Mouse (Mus musculus): Measurements from ENCODE around the gene Vps37b. TPM values are rescaled to one million over a fixed set of nuclear protein-coding genes. Genes with fewer than 3 reads are reported as not detected.
A peak's percentile ranks its signal among the peaks of the same experiment; 100 is the strongest.

Gene Vps37b
- polyA plus RNA-seq, 1 experiment from 2014 or later = 34.7 TPM

DNA sequence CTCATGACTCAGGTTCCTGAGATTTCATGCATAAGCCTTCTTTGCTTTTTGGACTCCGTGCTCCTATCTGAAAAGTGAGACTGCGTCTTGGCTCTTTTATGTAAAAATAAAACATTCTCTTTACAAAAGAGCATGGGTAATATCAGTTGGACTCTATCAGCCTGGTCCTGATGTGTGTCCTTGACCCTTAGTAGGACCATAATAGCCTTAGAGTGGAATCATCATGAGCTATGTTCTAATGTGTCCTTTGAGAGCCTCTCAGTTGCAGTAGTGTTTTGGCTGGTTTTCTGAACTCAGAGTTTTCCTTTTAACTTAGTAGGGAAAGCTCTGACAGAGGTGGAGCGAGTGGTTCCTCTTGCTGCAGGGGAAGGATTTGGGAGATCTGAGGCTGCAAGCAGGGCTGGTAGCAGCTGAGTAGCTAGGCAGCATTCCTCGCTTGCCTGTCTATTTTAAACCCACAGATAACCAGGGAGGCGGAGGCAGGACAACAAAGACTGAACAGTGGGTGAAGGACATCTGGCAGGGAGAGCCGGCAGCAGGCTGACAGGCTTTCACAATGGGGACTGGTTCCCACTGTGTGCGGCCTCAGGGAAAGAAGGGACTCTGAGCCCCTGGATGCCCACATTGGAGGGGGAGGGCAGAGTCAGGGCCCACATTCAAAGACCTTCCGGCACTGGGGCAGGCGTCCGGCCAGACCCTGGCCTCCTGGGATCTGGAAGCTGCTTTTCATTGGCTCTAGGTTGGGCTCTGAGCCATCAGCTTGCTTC lies 11.3 kb upstream of the Vps37b start:
- ATAC-seq (ENCODE audit: insufficient number of reproducible peaks, low FRiP score, low TSS enrichment, low read depth) = no peak
- 47% methylated on average over 10 of the region's 10 CpGs for WGBS
- Histone ChIP-seq H3K36me3 (no peaks in the 10 kb centered on the region), H3K4me2 (no peak overlapping the region), H3K4me3 (no peak overlapping the region), H3K9ac (no peak overlapping the region), H3K27ac (peak overlapping the region; percentile 75), H3K27me3 (no peaks in the 10 kb centered on the region), H3K4me1 (peaks cover 18% of the 10 kb centered on the region), H3K9me3 (no peaks in the 10 kb centered on the region)

DNA sequence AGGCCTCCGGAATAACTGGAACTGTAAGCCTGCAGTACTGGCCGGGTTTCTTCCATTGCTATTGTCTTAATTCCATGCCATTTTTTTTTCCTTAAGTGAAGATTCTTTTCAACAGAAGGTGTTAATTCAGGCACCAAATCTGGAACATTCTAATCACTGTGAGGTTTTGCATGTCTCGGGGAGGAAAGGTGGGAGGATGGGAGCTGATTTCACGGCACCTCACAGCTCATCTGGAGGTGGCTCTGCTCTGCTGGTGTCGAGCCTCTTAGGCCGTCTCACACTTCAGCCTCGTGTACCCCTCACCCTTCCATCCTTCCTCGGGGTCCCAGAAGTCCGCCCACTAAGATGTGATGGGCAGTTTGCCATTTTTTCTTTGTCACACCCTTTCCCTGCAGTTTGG lies 9.0 kb upstream of the Vps37b start:
- Histone ChIP-seq H3K9ac (no peak overlapping the region), H3K27ac (no peak overlapping the region), H3K9me3 (no peaks in the 10 kb centered on the region), H3K4me3 (no peak overlapping the region), H3K36me3 (no peaks in the 10 kb centered on the region), H3K4me1 (peaks cover 8% of the 10 kb centered on the region), H3K4me2 (no peak overlapping the region), H3K27me3 (no peaks in the 10 kb centered on the region)
- 65% methylated on average over 9 of the region's 9 CpGs for WGBS
- ATAC-seq (ENCODE audit: insufficient number of reproducible peaks, low FRiP score, low TSS enrichment, low read depth) = no peak

DNA sequence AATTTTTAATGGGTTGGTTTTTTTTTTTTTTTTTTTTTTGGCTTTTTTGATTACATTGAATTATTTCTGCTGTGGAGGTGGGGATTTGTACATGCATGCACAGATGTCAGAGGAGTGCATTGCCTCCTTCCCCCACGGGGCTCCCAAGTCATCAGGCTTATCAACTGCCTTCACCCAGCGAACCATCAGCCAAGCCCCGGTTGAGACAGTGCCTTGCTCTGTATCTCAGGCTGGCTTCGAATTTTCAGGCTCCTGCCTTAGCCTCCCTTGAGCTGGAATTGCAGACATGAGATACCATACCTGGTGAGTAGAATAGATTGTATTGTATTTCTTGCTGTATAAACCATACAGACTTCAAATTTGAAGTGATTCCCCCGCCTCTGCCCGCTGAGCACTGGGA lies 7.5 kb upstream of the Vps37b start:
- no peak for ATAC-seq (ENCODE audit: insufficient number of reproducible peaks, low FRiP score, low TSS enrichment, low read depth)
- no peaks in the 10 kb centered on the region for H3K36me3 ChIP-seq
- 82% methylated on average over 6 of the region's 6 CpGs for WGBS

DNA sequence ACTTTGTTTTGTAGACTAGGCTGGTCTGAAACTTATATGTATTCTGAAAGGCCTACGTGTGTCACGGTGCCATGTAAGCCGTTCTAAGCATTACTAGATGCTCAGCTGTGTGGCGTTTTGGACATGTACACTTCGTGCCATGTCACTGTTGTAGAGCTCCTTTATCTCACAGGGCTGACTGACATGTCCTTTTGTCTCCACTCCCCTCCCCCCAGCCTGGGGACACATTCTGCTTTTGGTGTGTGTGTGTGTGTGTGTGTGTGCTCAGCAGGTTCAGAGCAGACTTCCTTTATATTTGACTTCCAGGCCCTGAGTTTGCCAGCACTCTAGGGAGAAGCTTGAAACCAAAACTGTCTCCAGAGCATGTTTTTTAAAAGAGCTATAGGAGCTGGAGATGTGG lies 4.8 kb upstream of the Vps37b start:
- Histone ChIP-seq H3K9me3 (no peaks in the 10 kb centered on the region), H3K36me3 (no peaks in the 10 kb centered on the region), H3K9ac (no peak overlapping the region), H3K4me2 (no peak overlapping the region), H3K4me3 (no peak overlapping the region), H3K27ac (no peak overlapping the region), H3K27me3 (no peaks in the 10 kb centered on the region), H3K4me1 (0 out of 2 replicates have a peak, but pooled peaks cover 4% of the 10 kb centered on the region)
- 65% methylated on average over 5 of the region's 5 CpGs for WGBS
- no peak for ATAC-seq (ENCODE audit: insufficient number of reproducible peaks, low FRiP score, low TSS enrichment, low read depth)

More for the DNA sequence above, 7.5 kb upstream of the Vps37b start:
- H3K9me3 ChIP-seq = no peaks in the 10 kb centered on the region
- H3K27me3 ChIP-seq = no peaks in the 10 kb centered on the region
- no peak overlapping the region for H3K4me2 ChIP-seq
- no peak overlapping the region for H3K27ac ChIP-seq
- H3K4me3 ChIP-seq = no peak overlapping the region
- H3K9ac ChIP-seq = no peak overlapping the region
- peaks cover 8% of the 10 kb centered on the region for H3K4me1 ChIP-seq

DNA sequence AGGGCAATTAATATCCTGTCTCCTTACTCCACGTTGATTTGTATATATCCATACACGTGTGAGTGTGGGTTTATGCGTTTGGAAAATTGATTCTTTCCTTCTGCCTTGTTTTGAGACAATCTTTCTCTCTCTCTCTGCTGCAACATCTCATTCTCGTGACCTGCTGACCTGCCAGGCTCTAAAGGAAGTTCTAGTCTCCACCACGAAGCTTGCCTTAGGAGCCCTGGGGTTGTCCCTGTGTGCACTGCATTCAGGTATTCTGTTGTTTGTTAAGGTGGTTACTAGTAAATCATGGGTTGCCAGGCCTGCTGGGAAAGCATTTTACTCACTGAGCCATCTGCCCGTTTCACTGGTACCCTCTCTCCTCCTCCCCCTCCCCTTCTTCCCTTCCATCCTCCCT lies 4.3 kb upstream of the Vps37b start:
- Histone ChIP-seq H3K4me2 (no peak overlapping the region), H3K9me3 (no peaks in the 10 kb centered on the region), H3K27ac (no peak overlapping the region), H3K36me3 (no peaks in the 10 kb centered on the region), H3K9ac (no peak overlapping the region), H3K4me3 (no peak overlapping the region), H3K4me1 (0 out of 2 replicates have a peak, but pooled peaks cover 4% of the 10 kb centered on the region), H3K27me3 (no peaks in the 10 kb centered on the region)
- no peak for ATAC-seq (ENCODE audit: insufficient number of reproducible peaks, low FRiP score, low TSS enrichment, low read depth)
- WGBS = 49% methylated on average over 6 of the region's 6 CpGs

DNA sequence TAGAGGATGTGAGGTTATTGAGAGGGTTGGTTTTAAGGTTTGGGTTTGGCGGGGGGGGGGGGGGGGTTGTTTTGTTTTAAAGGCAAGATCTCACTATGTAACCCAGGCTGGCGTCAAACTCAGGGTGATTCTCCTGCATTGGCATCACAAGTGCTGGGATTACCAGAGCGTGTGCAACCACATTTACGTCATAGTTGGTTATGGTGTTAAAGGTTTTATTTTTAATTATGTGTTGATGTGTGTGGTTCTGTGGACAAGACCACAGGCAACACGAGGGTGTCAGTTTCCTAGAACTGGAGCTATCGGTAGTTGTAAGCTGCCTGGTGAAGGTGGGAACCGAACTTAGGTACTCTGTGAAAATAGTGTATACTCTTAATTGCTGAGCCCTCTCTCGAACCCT lies 3.7 kb upstream of the Vps37b start:
- Histone ChIP-seq H3K4me1 (peaks cover 8% of the 10 kb centered on the region; the same call in 1 of the 2 replicates), H3K9ac (no peak overlapping the region), H3K27me3 (no peaks in the 10 kb centered on the region), H3K27ac (no peak overlapping the region), H3K36me3 (no peaks in the 10 kb centered on the region), H3K9me3 (no peaks in the 10 kb centered on the region), H3K4me3 (no peak overlapping the region), H3K4me2 (no peak overlapping the region)
- ATAC-seq (ENCODE audit: insufficient number of reproducible peaks, low FRiP score, low TSS enrichment, low read depth) = no peak
- 67% methylated on average over 8 of the region's 8 CpGs for WGBS

DNA sequence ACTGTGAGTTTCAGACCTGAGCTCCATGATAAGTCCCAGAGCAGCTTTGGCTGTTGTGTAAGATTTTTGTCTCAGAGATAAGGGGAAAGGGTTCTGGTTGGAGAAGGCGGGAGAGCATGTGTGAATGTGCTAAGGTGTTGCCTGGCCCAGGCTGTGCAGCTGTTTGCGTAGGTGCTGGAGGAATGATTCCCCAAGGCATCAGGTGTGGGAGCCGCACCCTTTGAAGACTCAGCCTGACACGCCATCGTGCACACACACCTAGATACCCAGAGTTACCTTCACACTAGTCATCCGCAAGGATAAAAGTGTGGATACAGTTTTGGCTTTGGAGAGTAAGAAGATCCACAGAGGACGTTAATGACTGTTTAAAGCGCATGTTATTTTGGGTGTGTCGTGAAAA lies 3.3 kb upstream of the Vps37b start:
- no peak overlapping the region for H3K4me2 ChIP-seq
- no peaks in the 10 kb centered on the region for H3K36me3 ChIP-seq
- no peak overlapping the region for H3K4me3 ChIP-seq
- H3K9me3 ChIP-seq = no peaks in the 10 kb centered on the region
- no peak for ATAC-seq (ENCODE audit: insufficient number of reproducible peaks, low FRiP score, low TSS enrichment, low read depth)
- H3K4me1 ChIP-seq = peaks cover 12% of the 10 kb centered on the region
- H3K27me3 ChIP-seq = no peaks in the 10 kb centered on the region
- 67% methylated on average over 9 of the region's 9 CpGs for WGBS
- H3K27ac ChIP-seq = no peak overlapping the region
- H3K9ac ChIP-seq = no peak overlapping the region

DNA sequence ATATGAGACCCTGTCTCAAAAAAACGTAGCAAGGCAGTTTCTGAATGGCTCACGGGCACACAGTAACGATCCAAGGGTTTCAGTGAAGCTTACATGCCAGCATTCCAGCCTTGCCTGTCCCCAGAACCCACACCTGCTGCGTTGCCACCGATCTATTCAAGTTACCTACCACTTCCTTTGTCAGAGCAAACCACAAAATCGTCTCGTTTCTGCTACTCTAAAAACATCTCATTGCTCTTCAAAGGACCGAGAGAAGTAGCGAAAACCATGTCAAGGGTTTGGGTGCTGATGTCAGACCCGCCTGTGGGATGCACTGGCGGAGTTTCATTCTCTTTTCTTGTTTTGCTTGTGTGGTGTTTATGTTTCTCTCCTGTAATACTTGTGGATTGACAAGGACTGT lies 2.4 kb upstream of the Vps37b start:
- Histone ChIP-seq H3K27me3 (no peaks in the 10 kb centered on the region), H3K4me1 (peaks cover 22% of the 10 kb centered on the region), H3K36me3 (no peaks in the 10 kb centered on the region), H3K9ac (no peak overlapping the region), H3K9me3 (no peaks in the 10 kb centered on the region), H3K4me3 (no peak overlapping the region), H3K27ac (no peak overlapping the region), H3K4me2 (no peak overlapping the region)
- ATAC-seq (ENCODE audit: insufficient number of reproducible peaks, low FRiP score, low TSS enrichment, low read depth) = no peak
- 69% methylated on average over 11 of the region's 11 CpGs for WGBS

DNA sequence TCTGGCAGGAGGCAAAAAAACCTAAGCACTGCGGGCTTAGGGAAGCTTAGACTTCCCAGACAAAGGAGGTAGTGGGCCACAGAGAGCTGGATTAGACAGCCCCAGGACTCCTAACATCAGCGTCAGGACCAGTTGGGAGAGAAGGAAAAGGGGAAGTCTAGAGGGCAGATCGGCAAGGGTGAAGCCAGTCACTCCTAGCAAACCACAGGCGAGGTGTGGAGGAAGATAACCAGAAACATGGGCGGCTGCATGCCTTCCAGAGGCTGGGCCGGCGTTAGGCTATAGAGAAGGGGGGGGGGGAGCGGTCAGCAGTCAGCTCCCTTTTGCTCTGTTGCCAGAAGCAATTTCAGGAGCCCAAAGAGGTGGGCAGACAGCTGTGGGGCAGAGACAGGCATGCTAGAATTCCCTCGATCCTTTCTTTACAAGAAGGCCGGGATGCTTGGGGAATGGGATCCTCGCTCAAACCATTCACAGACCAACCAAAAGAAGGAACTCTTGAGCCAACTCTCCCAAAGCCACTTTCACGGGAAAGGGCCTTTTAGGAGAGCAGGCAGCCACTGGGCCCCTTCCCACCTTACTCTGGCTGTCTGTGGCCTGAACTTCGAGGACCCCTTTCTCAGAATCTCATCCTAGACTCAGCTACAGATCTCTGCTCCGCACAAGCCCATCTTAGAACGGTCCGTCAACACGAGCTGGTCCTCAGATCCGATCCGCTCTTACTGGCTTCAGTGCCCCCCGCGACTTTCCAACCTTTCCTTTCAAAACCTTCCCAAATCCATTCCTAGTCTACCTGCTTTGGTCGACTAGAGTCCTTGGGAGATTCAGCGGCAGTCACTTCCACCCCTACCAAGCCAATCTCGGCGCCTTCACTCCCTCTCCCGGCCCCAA lies 758 bp downstream of the Vps37b start:
- peaks cover 42% of the 10 kb centered on the region for H3K4me1 ChIP-seq
- WGBS = 1% methylated on average over 25 of the region's 26 CpGs
- no peak for ATAC-seq (ENCODE audit: insufficient number of reproducible peaks, low FRiP score, low TSS enrichment, low read depth)

DNA sequence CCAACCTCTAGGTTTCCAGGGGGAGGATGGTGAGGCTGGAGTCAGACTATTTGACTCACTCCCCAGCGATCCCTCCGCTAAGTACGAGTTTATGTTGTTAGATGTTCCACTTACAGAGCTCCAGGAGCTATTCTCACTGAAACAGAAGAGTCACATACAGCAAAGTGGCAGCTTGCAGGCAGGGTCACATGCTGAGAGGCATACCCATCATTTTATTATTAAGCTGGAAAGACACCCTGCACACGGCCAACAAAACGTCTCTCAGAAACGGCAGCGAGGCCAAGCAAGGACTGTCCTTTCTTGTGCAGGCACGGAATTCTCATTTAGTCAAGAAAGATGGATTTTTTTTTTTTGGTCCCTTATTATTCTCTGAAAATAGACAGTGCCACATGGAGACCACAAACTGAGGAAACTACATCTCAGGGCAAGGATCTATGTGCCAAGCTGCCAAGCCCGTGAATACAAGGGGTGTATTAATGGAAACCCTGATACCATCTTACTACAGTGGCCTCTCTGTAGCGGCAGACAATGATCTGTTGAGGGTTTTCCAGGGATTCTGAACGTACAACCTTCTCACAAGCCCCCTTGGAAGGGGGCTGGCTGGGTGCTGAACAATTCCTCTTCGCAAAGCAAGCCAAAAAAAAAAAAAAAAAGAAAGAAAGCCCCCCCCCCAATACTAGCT lies 1.5 kb downstream of the Vps37b start:
- Histone ChIP-seq H3K4me3 (peak overlapping the region; percentile 83), H3K9ac (peak overlapping the region; percentile 91), H3K27ac (peak overlapping the region; percentile 95), H3K4me1 (peaks cover 48% of the 10 kb centered on the region), H3K4me2 (peak overlapping the region; percentile 75), H3K36me3 (no peaks in the 10 kb centered on the region), H3K27me3 (no peaks in the 10 kb centered on the region), H3K9me3 (no peaks in the 10 kb centered on the region)
- ATAC-seq (ENCODE audit: insufficient number of reproducible peaks, low FRiP score, low TSS enrichment, low read depth) = no peak
- 36% methylated on average over 12 of the region's 12 CpGs for WGBS

More for the DNA sequence above, 758 bp downstream of the Vps37b start:
- no peaks in the 10 kb centered on the region for H3K27me3 ChIP-seq
- H3K9me3 ChIP-seq = no peaks in the 10 kb centered on the region
- peak overlapping the region; percentile 83 for H3K4me3 ChIP-seq
- H3K4me2 ChIP-seq = peak overlapping the region; percentile 75
- H3K27ac ChIP-seq = peak overlapping the region; percentile 95
- peak overlapping the region; percentile 91 for H3K9ac ChIP-seq
- H3K36me3 ChIP-seq = no peaks in the 10 kb centered on the region

DNA sequence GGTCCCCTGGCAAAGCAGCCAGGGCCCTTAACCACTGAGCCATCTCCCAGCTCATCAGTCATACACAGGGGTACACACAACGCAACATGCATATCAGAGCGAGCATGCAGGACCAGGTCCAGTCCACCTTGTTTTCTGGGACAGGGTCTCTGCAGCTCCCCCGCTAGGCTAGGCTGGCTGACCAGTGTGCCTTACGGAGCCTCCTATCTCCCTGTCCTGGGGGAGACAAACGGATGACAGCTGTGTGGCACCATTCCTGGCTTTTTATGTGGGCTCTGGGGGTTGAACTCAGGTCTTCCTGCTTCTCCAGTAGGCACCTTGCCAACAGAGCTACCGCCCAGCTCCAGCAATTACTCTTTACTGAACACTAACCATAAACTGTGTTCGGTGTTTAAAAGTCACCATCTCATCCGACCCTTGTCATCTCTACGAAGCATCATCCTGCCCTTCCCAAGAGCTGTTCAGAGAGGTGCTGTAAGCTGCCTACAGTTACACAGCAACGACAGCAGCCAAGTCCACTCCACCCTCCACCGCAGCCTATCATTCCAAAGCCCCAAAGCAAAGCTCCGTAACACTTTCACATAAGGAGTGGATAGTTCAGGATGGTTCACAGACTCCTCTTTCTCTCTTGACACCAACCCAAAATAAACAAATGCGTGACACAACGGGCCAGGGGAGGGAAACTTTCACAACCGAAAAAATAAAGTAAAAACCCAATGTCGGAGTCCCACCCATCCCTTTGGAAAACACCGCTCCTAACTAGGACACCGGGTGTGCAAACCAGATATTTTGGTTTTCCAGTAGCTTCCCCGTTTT lies 2.6 kb downstream of the Vps37b start:
- no peak for ATAC-seq (ENCODE audit: insufficient number of reproducible peaks, low FRiP score, low TSS enrichment, low read depth)
- no peak overlapping the region for H3K4me2 ChIP-seq
- no peaks in the 10 kb centered on the region for H3K27me3 ChIP-seq
- H3K36me3 ChIP-seq = no peaks in the 10 kb centered on the region
- no peaks in the 10 kb centered on the region for H3K9me3 ChIP-seq
- no peak overlapping the region for H3K9ac ChIP-seq
- H3K4me1 ChIP-seq = peaks cover 56% of the 10 kb centered on the region
- H3K27ac ChIP-seq = no peak overlapping the region
- H3K4me3 ChIP-seq = 0 out of 2 replicates have a peak overlapping the region, but pooled peaks have one; percentile 83
- 77% methylated on average over 19 of the region's 19 CpGs for WGBS
